Mouse (Mus musculus): Measurements from ENCODE around the gene Ror2. TPM values are rescaled to one million over a fixed set of nuclear protein-coding genes. Genes with fewer than 3 reads are reported as not detected.

Ror2 gene
- total RNA-seq, 2 experiments from 2014 or later: 9.3 to 9.9 TPM

- DNase-seq (ENCODE audit: low spot score in 2 of 2): no peak
Measured at GRCm38 (mm10) chr13:53140298-53140697, 145.6 kb downstream of the Ror2 start.

GRCm38 (mm10) chr13:53130567-53130966, 155.4 kb downstream of the Ror2 start:
- DNase-seq (ENCODE audit: low spot score in 2 of 2): no peak

GRCm38 (mm10) chr13:53130032-53130431, 155.9 kb downstream of the Ror2 start:
- DNase-seq (ENCODE audit: low spot score in 2 of 2): no peak

- no peak for DNase-seq (ENCODE audit: low spot score in 2 of 2)
Measured at GRCm38 (mm10) chr13:53125627-53126026, 160.3 kb downstream of the Ror2 start.

GRCm38 (mm10) chr13:53122085-53122484, 163.8 kb downstream of the Ror2 start:
- no peak for DNase-seq (ENCODE audit: low spot score in 2 of 2)

GRCm38 (mm10) chr13:53120906-53121305, 165.0 kb downstream of the Ror2 start:
- DNase-seq (ENCODE audit: low spot score in 2 of 2): no peak

GRCm38 (mm10) chr13:53119586-53120426, 166.1 kb downstream of the Ror2 start:
- DNase-seq (ENCODE audit: low spot score in 2 of 2): peak; percentile 69 to 82

- no peak for DNase-seq (ENCODE audit: low spot score in 2 of 2)
Measured at GRCm38 (mm10) chr13:53118398-53118797, 167.5 kb downstream of the Ror2 start.

- no peak for DNase-seq (ENCODE audit: low spot score in 2 of 2)
Measured at GRCm38 (mm10) chr13:53117921-53118320, 168.0 kb downstream of the Ror2 start.

GRCm38 (mm10) chr13:53110249-53110578, 175.7 kb downstream of the Ror2 start:
- no peak for DNase-seq (ENCODE audit: low spot score in 2 of 2)

- DNase-seq (ENCODE audit: low spot score in 2 of 2): peak; percentile 85 to 93
Measured at GRCm38 (mm10) chr13:53109560-53110248, 176.2 kb downstream of the Ror2 start.

- no peak for DNase-seq (ENCODE audit: low spot score in 2 of 2)
Measured at GRCm38 (mm10) chr13:53106676-53107075, 179.2 kb downstream of the Ror2 start.

GRCm38 (mm10) chr13:53099771-53100682, 185.9 kb downstream of the Ror2 start:
- no peak for DNase-seq (ENCODE audit: low spot score in 2 of 2)

GRCm38 (mm10) chr13:53096615-53097014, 189.3 kb downstream of the Ror2 start:
- DNase-seq (ENCODE audit: low spot score in 2 of 2): peak; percentile 66 to 69

- no peak for DNase-seq (ENCODE audit: low spot score in 2 of 2)
Measured at GRCm38 (mm10) chr13:53095222-53095621, 190.7 kb downstream of the Ror2 start.

- DNase-seq (ENCODE audit: low spot score in 2 of 2): no peak
Measured at GRCm38 (mm10) chr13:53094658-53095057, 191.3 kb downstream of the Ror2 start.

GRCm38 (mm10) chr13:53093407-53093806, 192.5 kb downstream of the Ror2 start:
- no peak for DNase-seq (ENCODE audit: low spot score in 2 of 2)

GRCm38 (mm10) chr13:53086552-53087282, 199.2 kb downstream of the Ror2 start:
- no peak for DNase-seq (ENCODE audit: low spot score in 2 of 2)

- DNase-seq (ENCODE audit: low spot score in 2 of 2): no peak
Measured at GRCm38 (mm10) chr13:53081846-53082245, 204.1 kb downstream of the Ror2 start.

- DNase-seq (ENCODE audit: low spot score in 2 of 2): no peak
Measured at GRCm38 (mm10) chr13:53077732-53078345, 208.1 kb downstream of the Ror2 start.
